Mouse (Mus musculus): ENCODE measurements around the gene Cnga2.

The Cnga2 gene

DNA sequence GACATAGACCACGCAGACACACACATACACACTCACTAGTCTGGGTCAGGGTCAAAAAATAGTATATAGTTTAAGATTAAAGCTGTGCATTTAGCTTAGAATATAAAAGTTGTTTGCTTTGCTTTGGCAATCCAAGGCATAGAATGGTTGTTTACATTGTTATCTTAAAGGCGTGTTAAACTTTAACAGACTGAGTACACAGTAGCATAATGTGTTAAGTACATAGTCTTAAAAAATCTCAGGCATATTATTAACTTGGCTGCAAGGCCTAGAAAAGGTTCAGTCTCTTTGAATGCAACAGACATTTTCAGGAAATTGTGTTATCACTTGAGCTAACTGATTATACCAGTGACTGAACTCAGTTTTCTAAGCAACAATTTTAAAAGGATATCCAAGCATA lies 56.3 kb downstream of the Cnga2 start:
- in situ Hi-C loops (cut with MboI, MseI) = no loop called here

All from T-helper 1 cell (primary cell).